Mouse (Mus musculus) cortical plate, adult 2 months (tissue): ENCODE results near the gene Crybg3.

Experiments used
- CTCF ChIP-seq: fragments of 200-500 bp; IDR thresholded peaks from 2 replicates; pipeline ENCODE4 v1.5.1; 2011; ENCODE audit warnings: mild to moderate bottlenecking, control low read depth, low read length; ENCODE audit not compliant: insufficient read depth; ENCODE audit errors: extremely low read depth
- POLR2A ChIP-seq: fragments of 200-500 bp; IDR thresholded peaks from 2 replicates; pipeline ENCODE4 v1.6.1; 2011; ENCODE audit warnings: mild to moderate bottlenecking, low read length, control low read depth; ENCODE audit not compliant: insufficient read depth; ENCODE audit errors: extremely low read depth

GRCm38 (mm10) chr16:59594714-59595113 is 6.1 kb downstream of the Crybg3 start:
- TF ChIP-seq CTCF (no peak), POLR2A (no peak)
